Comparison of ENCODE assay signal across 15 mouse cellular contexts in genomic region chr6:142946069-142946871, GRCm38 (mm10). TPM values are rescaled to one million over a fixed set of nuclear protein-coding genes. Genes with fewer than 3 reads are reported as not detected.
DNase-seq lines count a peak whose midpoint lies in the region; ATAC-seq and TF ChIP-seq lines count a peak whose summit lies in the region.
"Had no signal": no experiment of that assay in that cellular context is flagged by ENCODE, and none has a peak within 500 bp of the region (broad histone marks: within the 10 kb centered on the region; RNA-seq: fewer than 3 reads in every experiment).

No protein-coding gene starts in this region.

- peak; percentile 7 for DNase-seq in cerebellum, adult 11-12 months
- no peak for DNase-seq in cerebellum, postnatal 4 days (ENCODE audit: low spot score in 2 of 2)
- peak in 1 of 2 experiments; percentile 11 for DNase-seq in spleen, adult 2 months (ENCODE audit: low read depth in 1 of 2, low spot score in 2 of 2)
- DNase-seq in spleen, adult 18-20 months = no peak
- peak; percentile 56 to 61 for DNase-seq in thymus, postnatal 36 days
- no peak for DNase-seq in gastrocnemius, postnatal 4 days (ENCODE audit: low spot score in 2 of 2)
- DNase-seq in liver, embryonic 11.5 days (ENCODE audit: low spot score) = no peak
- DNase-seq: adrenal gland, postnatal 10 days; gastrocnemius, postnatal 25 days; liver, postnatal 0 days; right cerebral cortex, postnatal 14 days had no signal

- 0 out of 2 replicates have a peak, but pooled peaks have one; percentile 33 for ATAC-seq in limb, embryonic 13.5 days (ENCODE audit: low FRiP score, low read depth)
- no peak for ATAC-seq in liver, embryonic 11.5 days (replicated peaks; ENCODE audit: low FRiP score)
- ATAC-seq: intestine, embryonic 16.5 days; liver, postnatal 0 days had no signal

- no peak overlapping the region for H3K4me2 ChIP-seq in limb, embryonic 13.5 days (replicated peaks)
- no peak overlapping the region for H3K4me2 ChIP-seq in liver, embryonic 11.5 days
- H3K4me2 ChIP-seq: heart, embryonic 12.5 days had no signal

- TF ChIP-seq CTCF in spleen, adult 2 months (IDR thresholded peaks at IDR 0.05; ENCODE audit: extremely low read depth, insufficient read depth, insufficient read length, insufficient replicate concordance) = no peak

- WGBS in spleen, adult 2 months = 63% methylated on average over 8 of the region's 8 CpGs
- whole genome bisulfite sequencing in limb, embryonic 13.5 days = 28% methylated on average over 8 of the region's 8 CpGs
- 63% methylated on average over 8 of the region's 8 CpGs for WGBS in liver, embryonic 11.5 days

- no peaks in the 10 kb centered on the region for H3K9me3 ChIP-seq in limb, embryonic 13.5 days
- no peaks in the 10 kb centered on the region for H3K9me3 ChIP-seq in liver, embryonic 11.5 days (ENCODE audit: control insufficient read depth, low read length)
- H3K9me3 ChIP-seq: heart, embryonic 12.5 days had no signal

- H3K9ac ChIP-seq in limb, embryonic 13.5 days = no peak overlapping the region
- no peak overlapping the region for H3K9ac ChIP-seq in liver, embryonic 11.5 days (ENCODE audit: low read depth, low read length)
- H3K9ac ChIP-seq: heart, embryonic 12.5 days; liver, postnatal 0 days had no signal

- H3K27me3 ChIP-seq in spleen, adult 2 months (ENCODE audit: control insufficient read depth, insufficient read depth, low read length) = no peaks in the 10 kb centered on the region
- no peaks in the 10 kb centered on the region for H3K27me3 ChIP-seq in limb, embryonic 13.5 days
- no peaks in the 10 kb centered on the region for H3K27me3 ChIP-seq in liver, embryonic 11.5 days (replicated peaks; ENCODE audit: control insufficient read depth, insufficient read depth, low read length)
- H3K27me3 ChIP-seq: heart, embryonic 12.5 days had no signal

- no peak overlapping the region for H3K4me3 ChIP-seq in spleen, adult 2 months (ENCODE audit: extremely low read depth, insufficient read depth, insufficient read length)
- no peak overlapping the region for H3K4me3 ChIP-seq in limb, embryonic 13.5 days
- no peak overlapping the region for H3K4me3 ChIP-seq in liver, embryonic 11.5 days (ENCODE audit: low read depth, low read length)
- H3K4me3 ChIP-seq: heart, embryonic 12.5 days had no signal

- H3K27ac ChIP-seq in spleen, adult 2 months (ENCODE audit: insufficient read depth, low read length) = peak overlapping the region; percentile 59
- peak overlapping the region; percentile 33; the same call in 1 of the 2 replicates for H3K27ac ChIP-seq in limb, embryonic 13.5 days
- no peak overlapping the region for H3K27ac ChIP-seq in liver, embryonic 11.5 days (ENCODE audit: low read depth, low read length)
- H3K27ac ChIP-seq: macrophage had no signal

- no peaks in the 10 kb centered on the region for H3K36me3 ChIP-seq in spleen, adult 2 months (ENCODE audit: control insufficient read depth, insufficient read depth, low read length)
- no peaks in the 10 kb centered on the region for H3K36me3 ChIP-seq in limb, embryonic 13.5 days
- H3K36me3 ChIP-seq in liver, embryonic 11.5 days (ENCODE audit: control insufficient read depth, insufficient read depth, low read length) = no peaks in the 10 kb centered on the region
- H3K36me3 ChIP-seq: heart, embryonic 12.5 days had no signal

- peaks cover 6% of the 10 kb centered on the region for H3K4me1 ChIP-seq in spleen, adult 2 months (ENCODE audit: control insufficient read depth, insufficient read depth, insufficient read length)
- peaks cover 26% of the 10 kb centered on the region for H3K4me1 ChIP-seq in limb, embryonic 13.5 days
- peaks cover 7% of the 10 kb centered on the region for H3K4me1 ChIP-seq in liver, embryonic 11.5 days (replicated peaks; ENCODE audit: control insufficient read depth, insufficient read depth, low read length)
- H3K4me1 ChIP-seq: heart, embryonic 12.5 days had no signal

- no peak for TF ChIP-seq POLR2A in spleen, adult 2 months (IDR thresholded peaks at IDR 0.05; ENCODE audit: low read depth, low read length)

RNA-seq across cellular contexts. Expression of gene St8sia1, which starts 18.0 kb away (rescaled TPM):
- polyA plus RNA-seq in spleen, adult 2 months (2012; rRNA removed) = 1.9 and 2.5 TPM in 2 replicates
- 1.1 and 1.3 TPM in 2 replicates for polyA plus RNA-seq in limb, embryonic 13.5 days (2015; fragmentation: Nextera tagmentation; extraction: Ambion mirVana)
- total RNA-seq in gastrocnemius, postnatal 4 days (2021) = under 1 TPM; 0.47 to 0.52 TPM
- 1.2 and 2.1 TPM in 2 replicates for polyA plus RNA-seq in liver, embryonic 11.5 days (2014; fragmentation: Nextera tagmentation; extraction: Ambion mirVana)

Comparison
In these comparisons a context has a peak if more than half of its experiments do, and no peak if none do; other contexts are left out.
1. DNase-seq: peak in cerebellum, adult 11-12 months (single experiment) and thymus, postnatal 36 days (2 of 2); none in cerebellum, postnatal 4 days (0 of 2), spleen, adult 18-20 months (0 of 2), gastrocnemius, postnatal 4 days (0 of 2) and liver, embryonic 11.5 days (single experiment).